10 mouse cellular contexts compared by ENCODE assay signal in the genomic region with DNA sequence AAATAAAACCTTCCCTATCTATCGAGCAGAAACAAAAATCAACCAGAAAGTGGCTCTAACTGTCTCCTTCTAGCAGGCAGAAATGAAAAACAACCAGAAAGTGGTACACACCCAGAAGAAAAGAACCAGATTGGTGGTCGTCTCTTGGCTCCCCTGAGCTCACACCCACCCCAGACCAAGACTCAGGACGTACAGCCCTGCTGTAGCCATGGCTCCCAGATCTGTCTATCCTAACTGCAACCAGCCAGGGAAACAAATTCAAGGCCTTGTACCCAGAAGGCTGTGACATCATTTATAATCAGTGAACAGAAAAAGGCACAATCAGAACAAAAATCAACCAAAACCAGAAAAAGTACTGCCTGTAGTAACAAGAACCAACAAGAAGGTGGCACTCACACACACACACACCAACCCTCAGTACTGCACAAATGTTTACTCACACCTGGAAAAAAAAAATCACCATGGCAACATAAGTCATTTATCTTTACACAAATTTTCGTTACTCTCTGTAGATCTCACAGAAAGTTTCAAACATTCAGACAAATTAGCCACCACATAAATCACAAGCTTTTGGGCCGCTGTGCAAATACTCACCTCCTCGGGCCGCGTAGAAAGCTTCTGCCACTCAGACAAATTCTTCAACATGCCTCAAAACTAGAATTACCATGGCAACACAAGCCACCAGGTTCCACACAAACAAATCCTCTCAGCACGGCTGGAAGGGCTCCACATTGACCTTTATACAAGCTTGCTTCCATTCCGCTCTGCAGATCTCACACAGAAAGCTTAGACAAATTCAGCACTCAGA.
DNase-seq lines count a peak whose midpoint lies in the region; ATAC-seq lines count a peak whose summit lies in the region.
"Had no signal": no experiment of that assay in that cellular context is flagged by ENCODE, and none has a peak within 500 bp of the region (broad histone marks: within the 10 kb centered on the region; RNA-seq: fewer than 3 reads in every experiment).

No protein-coding gene starts in this region.

- H3K27me3 ChIP-seq in lung, embryonic 15.5 days: no peaks in the 10 kb centered on the region
- H3K27me3 ChIP-seq in hindbrain, embryonic 15.5 days: no peaks in the 10 kb centered on the region
- no peaks in the 10 kb centered on the region for H3K27me3 ChIP-seq in midbrain, embryonic 11.5 days (ENCODE audit: control insufficient read depth, insufficient read depth, low read length)
- H3K27me3 ChIP-seq: embryonic facial prominence, embryonic 15.5 days; liver, embryonic 15.5 days had no signal

- H3K36me3 ChIP-seq in lung, embryonic 15.5 days: no peaks in the 10 kb centered on the region
- H3K36me3 ChIP-seq in hindbrain, embryonic 15.5 days: no peaks in the 10 kb centered on the region
- no peaks in the 10 kb centered on the region for H3K36me3 ChIP-seq in midbrain, embryonic 11.5 days (ENCODE audit: control insufficient read depth, insufficient read depth, low read length)
- H3K36me3 ChIP-seq: embryonic facial prominence, embryonic 15.5 days; liver, embryonic 15.5 days had no signal

- 20% methylated on average over 10 of the region's 10 CpGs for whole genome bisulfite sequencing in lung, embryonic 15.5 days
- 27% methylated on average over 10 of the region's 10 CpGs for WGBS in hindbrain, embryonic 15.5 days
- WGBS in midbrain, embryonic 11.5 days: 31% methylated on average over 10 of the region's 10 CpGs

- H3K9me3 ChIP-seq in lung, embryonic 15.5 days: no peaks in the 10 kb centered on the region
- no peaks in the 10 kb centered on the region for H3K9me3 ChIP-seq in hindbrain, embryonic 15.5 days
- no peaks in the 10 kb centered on the region for H3K9me3 ChIP-seq in midbrain, embryonic 11.5 days (ENCODE audit: control insufficient read depth, low read length)
- H3K9me3 ChIP-seq: embryonic facial prominence, embryonic 15.5 days; liver, embryonic 15.5 days had no signal

- H3K4me1 ChIP-seq in lung, embryonic 15.5 days: peaks cover 10% of the 10 kb centered on the region; the same call in 1 of the 2 replicates
- H3K4me1 ChIP-seq in hindbrain, embryonic 15.5 days (replicated peaks): peaks cover 14% of the 10 kb centered on the region
- H3K4me1 ChIP-seq in midbrain, embryonic 11.5 days (ENCODE audit: control insufficient read depth, insufficient read depth, low read length): peaks cover 8% of the 10 kb centered on the region; the same call in 1 of the 2 replicates
- H3K4me1 ChIP-seq: embryonic facial prominence, embryonic 15.5 days; liver, embryonic 15.5 days had no signal

- H3K4me3 ChIP-seq in lung, embryonic 15.5 days: no peak overlapping the region
- H3K4me3 ChIP-seq in hindbrain, embryonic 15.5 days: no peak overlapping the region
- no peak overlapping the region for H3K4me3 ChIP-seq in midbrain, embryonic 11.5 days (ENCODE audit: low read depth, low read length)
- H3K4me3 ChIP-seq: embryonic facial prominence, embryonic 15.5 days; liver, embryonic 15.5 days had no signal

- no peak for ATAC-seq in lung, embryonic 15.5 days (ENCODE audit: borderline replicate concordance, extremely low read depth, low FRiP score, low TSS enrichment)
- ATAC-seq in hindbrain, embryonic 15.5 days (ENCODE audit: low FRiP score, low read depth): peak; percentile 83
- ATAC-seq in midbrain, embryonic 11.5 days (ENCODE audit: low FRiP score): peak; percentile 79
- no peak for ATAC-seq in erythroid progenitor cell, adult 5-6 weeks (replicated peaks; ENCODE audit: low FRiP score, poor library complexity, severe bottlenecking)

- H3K4me2 ChIP-seq in lung, embryonic 15.5 days: peak overlapping the region; percentile 39
- peak overlapping the region; percentile 36; the same call in 1 of the 2 replicates for H3K4me2 ChIP-seq in hindbrain, embryonic 15.5 days
- H3K4me2 ChIP-seq in midbrain, embryonic 11.5 days: peak overlapping the region; percentile 15; the same call in 1 of the 2 replicates
- H3K4me2 ChIP-seq: embryonic facial prominence, embryonic 15.5 days; liver, embryonic 15.5 days had no signal

- peak overlapping the region; percentile 15; the same call in 1 of the 2 replicates for H3K27ac ChIP-seq in lung, embryonic 15.5 days
- peak overlapping the region; percentile 46 for H3K27ac ChIP-seq in hindbrain, embryonic 15.5 days (replicated peaks)
- H3K27ac ChIP-seq in midbrain, embryonic 11.5 days (ENCODE audit: low read depth, low read length): no peak overlapping the region
- H3K27ac ChIP-seq: embryonic facial prominence, embryonic 15.5 days; liver, embryonic 15.5 days had no signal

- H3K9ac ChIP-seq in lung, embryonic 15.5 days: no peak overlapping the region
- no peak overlapping the region for H3K9ac ChIP-seq in hindbrain, embryonic 15.5 days
- no peak overlapping the region for H3K9ac ChIP-seq in midbrain, embryonic 11.5 days (ENCODE audit: low read length)
- H3K9ac ChIP-seq: embryonic facial prominence, embryonic 15.5 days; liver, embryonic 15.5 days had no signal

- DNase-seq in lung, adult 18-20 months: no peak
- peak; percentile 63 for DNase-seq in embryo, embryonic 10 days (ENCODE audit: low spot score)
- peak; percentile 91 for DNase-seq in midbrain, embryonic 11.5 days (ENCODE audit: low spot score, missing footprints)
- DNase-seq in spleen, adult 12 weeks (ENCODE audit: low spot score): no peak
- no peak for DNase-seq in layer of hippocampus, postnatal 36 days

Comparison
In these comparisons a context has a peak if more than half of its experiments do, and no peak if none do; other contexts are left out.
1. ATAC-seq: peak in hindbrain, embryonic 15.5 days (single experiment) and midbrain, embryonic 11.5 days (single experiment); none in lung, embryonic 15.5 days (single experiment) and erythroid progenitor cell, adult 5-6 weeks (single experiment).
2. DNase-seq: peak in embryo, embryonic 10 days (single experiment) and midbrain, embryonic 11.5 days (single experiment); none in lung, adult 18-20 months (0 of 2), spleen, adult 12 weeks (single experiment) and layer of hippocampus, postnatal 36 days (0 of 2).
3. Peak in every context shown above with its lines, with median percentiles within 50 percentile points of each other: H3K4me2 ChIP-seq.